Mouse (Mus musculus) lung, embryonic 15.5 days (tissue): ENCODE data around the gene Szt2. TPM values are rescaled to one million over a fixed set of nuclear protein-coding genes. Genes with fewer than 3 reads are reported as not detected.

ENCODE experiments used
- ATAC-seq: fragments of 200-750 bp; cut with Nextera tagmentation; 2 replicates; pipeline ENCODE4 v1.8.0; 2017; ENCODE audit warnings: moderate number of reproducible peaks, borderline replicate concordance; ENCODE audit not compliant: low FRiP score, low TSS enrichment; ENCODE audit errors: extremely low read depth
- H3K27ac ChIP-seq: fragments of 300-500 bp; sonication (generic); 2 replicates; pipeline ENCODE4 v1.5.1; 2015; ENCODE audit warnings: moderate library complexity, mild to moderate bottlenecking, inconsistent platforms
- H3K27me3 ChIP-seq: fragments of 300-500 bp; sonication (generic); 2 replicates; pipeline ENCODE4 v1.6.1; 2015; ENCODE audit warnings: inconsistent platforms
- H3K36me3 ChIP-seq: fragments of 300-500 bp; sonication (generic); 2 replicates; pipeline ENCODE4 v1.6.1; 2015; ENCODE audit warnings: inconsistent platforms
- H3K4me1 ChIP-seq: fragments of 300-500 bp; sonication (generic); 2 replicates; pipeline ENCODE4 v1.6.1; 2015; ENCODE audit warnings: inconsistent platforms
- H3K4me2 ChIP-seq: fragments of 300-500 bp; sonication (generic); 2 replicates; pipeline ENCODE4 v1.6.1; 2015; ENCODE audit warnings: inconsistent platforms, mild to moderate bottlenecking, moderate library complexity
- H3K4me3 ChIP-seq: fragments of 300-500 bp; sonication (generic); 2 replicates; pipeline ENCODE4 v1.5.1; 2015; ENCODE audit warnings: mild to moderate bottlenecking, inconsistent platforms
- H3K9ac ChIP-seq: fragments of 300-500 bp; sonication (generic); 2 replicates; pipeline ENCODE4 v1.6.1; 2015; ENCODE audit warnings: inconsistent platforms
- H3K9me3 ChIP-seq: fragments of 300-500 bp; sonication (generic); 2 replicates; pipeline ENCODE4 v1.6.1; 2016; ENCODE audit warnings: inconsistent platforms
- WGBS: fragments of 180-500 bp; shearing (Covaris S2); methylation state at CpG from one replicate; pipeline ENCODE4 v1.1.7; 2015; 5-methylcytosine and 5-hydroxymethylcytosine counted together
- polyA plus RNA-seq: library from polyadenylated mRNA; unstranded; fragments of >200 nt; fragmentation: Nextera tagmentation; extraction: Ambion mirVana; gene quantifications from 2 replicates; pipeline ENCODE4 v1.2.1, GENCODE M21; 2015

Gene Szt2
- polyA plus RNA-seq, 1 experiment from 2014 or later, result 7.0 TPM

GRCm38 (mm10) chr4:118401918-118402317 is 7.2 kb downstream of the Szt2 start:
- 85% methylated on average over 5 of the region's 5 CpGs for WGBS
- Histone ChIP-seq H3K4me2 (no peak overlapping the region), H3K36me3 (peaks cover 58% of the 10 kb centered on the region), H3K4me3 (no peak overlapping the region), H3K27me3 (no peaks in the 10 kb centered on the region), H3K9ac (no peak overlapping the region), H3K4me1 (no peaks in the 10 kb centered on the region), H3K9me3 (no peaks in the 10 kb centered on the region), H3K27ac (no peak overlapping the region)
- no peak for ATAC-seq

- Histone ChIP-seq H3K9me3 (no peaks in the 10 kb centered on the region), H3K4me3 (no peak overlapping the region), H3K27ac (no peak overlapping the region), H3K27me3 (no peaks in the 10 kb centered on the region), H3K9ac (no peak overlapping the region), H3K4me1 (no peaks in the 10 kb centered on the region), H3K4me2 (no peak overlapping the region), H3K36me3 (peaks cover 62% of the 10 kb centered on the region)
- 85% methylated on average over 3 of the region's 3 CpGs for WGBS
- no peak for ATAC-seq
These were observed 7.7 kb downstream of the Szt2 start for GRCm38 (mm10) chr4:118401421-118401820.

GRCm38 (mm10) chr4:118398400-118398799 is 10.7 kb downstream of the Szt2 start:
- no peaks in the 10 kb centered on the region for H3K4me1 ChIP-seq
- 78% methylated on average over 6 of the region's 6 CpGs for WGBS
- no peaks in the 10 kb centered on the region for H3K9me3 ChIP-seq
- no peak overlapping the region for H3K9ac ChIP-seq
- H3K27me3 ChIP-seq, result no peaks in the 10 kb centered on the region
- H3K4me2 ChIP-seq, result no peak overlapping the region
- H3K4me3 ChIP-seq, result no peak overlapping the region
- H3K27ac ChIP-seq, result no peak overlapping the region
- H3K36me3 ChIP-seq, result peaks cover 86% of the 10 kb centered on the region
- ATAC-seq, result no peak

- Histone ChIP-seq H3K4me3 (no peak overlapping the region), H3K4me1 (no peaks in the 10 kb centered on the region), H3K4me2 (no peak overlapping the region), H3K27me3 (no peaks in the 10 kb centered on the region), H3K36me3 (peaks cover 89% of the 10 kb centered on the region), H3K27ac (no peak overlapping the region), H3K9ac (no peak overlapping the region), H3K9me3 (no peaks in the 10 kb centered on the region)
- no peak for ATAC-seq
- WGBS, result 69% methylated on average over 3 of the region's 3 CpGs
These were observed 12.6 kb downstream of the Szt2 start for GRCm38 (mm10) chr4:118396433-118396832.

- no peak overlapping the region for H3K9ac ChIP-seq
- peaks cover 90% of the 10 kb centered on the region for H3K36me3 ChIP-seq
- ATAC-seq, result no peak
- no peak overlapping the region for H3K4me3 ChIP-seq
- no peak overlapping the region for H3K27ac ChIP-seq
- no peak overlapping the region for H3K4me2 ChIP-seq
- no peaks in the 10 kb centered on the region for H3K4me1 ChIP-seq
- 53% methylated on average over 4 of the region's 4 CpGs for WGBS
- H3K9me3 ChIP-seq, result no peaks in the 10 kb centered on the region
- no peaks in the 10 kb centered on the region for H3K27me3 ChIP-seq
These were observed 13.8 kb downstream of the Szt2 start for GRCm38 (mm10) chr4:118395289-118395688.

GRCm38 (mm10) chr4:118394505-118394904 is 14.6 kb downstream of the Szt2 start:
- 79% methylated on average over 6 of the region's 6 CpGs for WGBS
- H3K4me3 ChIP-seq, result no peak overlapping the region
- H3K9ac ChIP-seq, result no peak overlapping the region
- H3K27me3 ChIP-seq, result no peaks in the 10 kb centered on the region
- H3K9me3 ChIP-seq, result no peaks in the 10 kb centered on the region
- H3K36me3 ChIP-seq, result peaks cover 88% of the 10 kb centered on the region
- H3K4me2 ChIP-seq, result no peak overlapping the region
- no peak overlapping the region for H3K27ac ChIP-seq
- no peak for ATAC-seq
- H3K4me1 ChIP-seq, result no peaks in the 10 kb centered on the region

- no peak overlapping the region for H3K4me2 ChIP-seq
- WGBS, result 91% methylated on average over 11 of the region's 11 CpGs
- H3K4me1 ChIP-seq, result no peaks in the 10 kb centered on the region
- H3K27me3 ChIP-seq, result no peaks in the 10 kb centered on the region
- H3K9ac ChIP-seq, result no peak overlapping the region
- H3K36me3 ChIP-seq, result peaks cover 95% of the 10 kb centered on the region
- no peak overlapping the region for H3K27ac ChIP-seq
- H3K9me3 ChIP-seq, result no peaks in the 10 kb centered on the region
- ATAC-seq, result no peak
- no peak overlapping the region for H3K4me3 ChIP-seq
These were observed 18.9 kb downstream of the Szt2 start for GRCm38 (mm10) chr4:118390146-118390545.

- H3K9ac ChIP-seq, result no peak overlapping the region
- H3K4me3 ChIP-seq, result no peak overlapping the region
- H3K27me3 ChIP-seq, result no peaks in the 10 kb centered on the region
- no peak for ATAC-seq
- H3K36me3 ChIP-seq, result peaks cover 94% of the 10 kb centered on the region
- H3K4me1 ChIP-seq, result no peaks in the 10 kb centered on the region
- no peaks in the 10 kb centered on the region for H3K9me3 ChIP-seq
- WGBS, result 90% methylated on average over 8 of the region's 8 CpGs
- no peak overlapping the region for H3K27ac ChIP-seq
- H3K4me2 ChIP-seq, result no peak overlapping the region
These were observed 21.8 kb downstream of the Szt2 start for GRCm38 (mm10) chr4:118387316-118387715.

GRCm38 (mm10) chr4:118383271-118383670 is 25.8 kb downstream of the Szt2 start:
- peaks cover 79% of the 10 kb centered on the region for H3K36me3 ChIP-seq
- H3K4me1 ChIP-seq, result no peaks in the 10 kb centered on the region
- H3K9ac ChIP-seq, result no peak overlapping the region
- no peak overlapping the region for H3K4me2 ChIP-seq
- no peak for ATAC-seq
- no peak overlapping the region for H3K27ac ChIP-seq
- 90% methylated on average over 7 of the region's 7 CpGs for WGBS
- no peaks in the 10 kb centered on the region for H3K9me3 ChIP-seq
- H3K4me3 ChIP-seq, result no peak overlapping the region
- H3K27me3 ChIP-seq, result no peaks in the 10 kb centered on the region

GRCm38 (mm10) chr4:118375999-118376398 is 33.1 kb downstream of the Szt2 start:
- Histone ChIP-seq H3K4me2 (no peak overlapping the region), H3K36me3 (peaks cover 82% of the 10 kb centered on the region), H3K4me1 (no peaks in the 10 kb centered on the region), H3K27ac (no peak overlapping the region), H3K9ac (no peak overlapping the region), H3K9me3 (no peaks in the 10 kb centered on the region), H3K27me3 (no peaks in the 10 kb centered on the region), H3K4me3 (no peak overlapping the region)
- no peak for ATAC-seq
- WGBS, result 89% methylated on average over 6 of the region's 6 CpGs

GRCm38 (mm10) chr4:118371822-118372221 is 37.3 kb downstream of the Szt2 start:
- 87% methylated on average over 13 of the region's 13 CpGs for WGBS
- H3K4me3 ChIP-seq, result no peak overlapping the region
- peaks cover 67% of the 10 kb centered on the region for H3K36me3 ChIP-seq

GRCm38 (mm10) chr4:118368616-118369015 is 40.5 kb downstream of the Szt2 start:
- H3K9me3 ChIP-seq, result no peaks in the 10 kb centered on the region
- H3K4me1 ChIP-seq, result no peaks in the 10 kb centered on the region
- H3K27ac ChIP-seq, result no peak overlapping the region
- peaks cover 53% of the 10 kb centered on the region for H3K36me3 ChIP-seq
- no peaks in the 10 kb centered on the region for H3K27me3 ChIP-seq
- 68% methylated on average over 3 of the region's 3 CpGs for WGBS
- H3K4me2 ChIP-seq, result no peak overlapping the region
- no peak overlapping the region for H3K4me3 ChIP-seq
- H3K9ac ChIP-seq, result no peak overlapping the region
- ATAC-seq, result no peak

More at GRCm38 (mm10) chr4:118371822-118372221, 37.3 kb downstream of the Szt2 start:
- Histone ChIP-seq H3K9ac (no peak overlapping the region), H3K9me3 (no peaks in the 10 kb centered on the region), H3K27me3 (no peaks in the 10 kb centered on the region), H3K27ac (no peak overlapping the region), H3K4me2 (no peak overlapping the region), H3K4me1 (no peaks in the 10 kb centered on the region)
- ATAC-seq, result no peak

GRCm38 (mm10) chr4:118367551-118367950 is 41.5 kb downstream of the Szt2 start:
- H3K27me3 ChIP-seq, result no peaks in the 10 kb centered on the region
- H3K4me1 ChIP-seq, result no peaks in the 10 kb centered on the region
- no peak overlapping the region for H3K27ac ChIP-seq
- peaks cover 52% of the 10 kb centered on the region for H3K36me3 ChIP-seq
- no peak overlapping the region for H3K9ac ChIP-seq
- H3K4me2 ChIP-seq, result no peak overlapping the region
- no peak overlapping the region for H3K4me3 ChIP-seq
- no peak for ATAC-seq
- WGBS, result 83% methylated on average over 12 of the region's 12 CpGs
- H3K9me3 ChIP-seq, result no peaks in the 10 kb centered on the region
